Mouse (Mus musculus) hindbrain, embryonic 10.5 days (tissue): ENCODE results near the gene Agpat4. TPM values are rescaled to one million over a fixed set of nuclear protein-coding genes. Genes with fewer than 3 reads are reported as not detected.

Experiments
- DNase-seq: peaks from one replicate; pipeline ENCODE4 v3.0.0-alpha.2; 2017; ENCODE audit warnings: low spot score
- H3K27ac ChIP-seq: fragments of 300-500 bp; sonication (generic); 2 replicates; pipeline ENCODE4 v1.5.1; 2016; ENCODE audit warnings: mild to moderate bottlenecking, moderate library complexity
- H3K27me3 ChIP-seq: fragments of 300-500 bp; sonication (generic); 2 replicates; pipeline ENCODE4 v1.6.1; 2016; ENCODE audit warnings: mild to moderate bottlenecking; ENCODE audit not compliant: poor library complexity, insufficient read depth, severe bottlenecking
- H3K36me3 ChIP-seq: fragments of 300-500 bp; sonication (generic); 2 replicates; pipeline ENCODE4 v1.6.1; 2016; ENCODE audit warnings: mild to moderate bottlenecking, moderate library complexity
- H3K4me1 ChIP-seq: fragments of 300-500 bp; sonication (generic); replicated peaks from 2 replicates; pipeline ENCODE4 v1.6.1; 2016; ENCODE audit warnings: mild to moderate bottlenecking
- H3K4me3 ChIP-seq: fragments of 300-500 bp; sonication (generic); 2 replicates; pipeline ENCODE4 v1.5.1; 2016; ENCODE audit warnings: mild to moderate bottlenecking, moderate library complexity
- H3K9me3 ChIP-seq: fragments of 300-500 bp; sonication (generic); 2 replicates; pipeline ENCODE4 v1.6.1; 2016; ENCODE audit warnings: mild to moderate bottlenecking, moderate library complexity
- WGBS: fragments of 180-500 bp; shearing (Covaris S2); methylation state at CpG from one replicate; pipeline ENCODE4 v1.1.7; 2016; 5-methylcytosine and 5-hydroxymethylcytosine counted together
- polyA plus RNA-seq: library from polyadenylated mRNA; unstranded; fragments of >200 nt; fragmentation: Nextera tagmentation; extraction: Ambion mirVana; gene quantifications from 2 replicates; pipeline ENCODE4 v1.2.1, GENCODE M21; 2016

The Agpat4 gene
- polyA plus RNA-seq, 1 experiment from 2014 or later = 44.4 TPM

GRCm38 (mm10) chr17:12229756-12230155 is 111.3 kb downstream of the Agpat4 start:
- no peaks in the 10 kb centered on the region for H3K9me3 ChIP-seq
- DNase-seq = no peak
- WGBS = 93% methylated on average over 9 of the region's 9 CpGs
- no peak overlapping the region for H3K27ac ChIP-seq
- H3K36me3 ChIP-seq = peaks cover 91% of the 10 kb centered on the region
- no peaks in the 10 kb centered on the region for H3K4me1 ChIP-seq
- H3K27me3 ChIP-seq = no peaks in the 10 kb centered on the region
- H3K4me3 ChIP-seq = no peak overlapping the region

- Histone ChIP-seq H3K36me3 (peaks cover 93% of the 10 kb centered on the region), H3K4me3 (no peak overlapping the region), H3K27ac (no peak overlapping the region), H3K4me1 (no peaks in the 10 kb centered on the region), H3K9me3 (no peaks in the 10 kb centered on the region), H3K27me3 (no peaks in the 10 kb centered on the region)
- no peak for DNase-seq
- 86% methylated on average over 6 of the region's 6 CpGs for WGBS
Measured at GRCm38 (mm10) chr17:12230167-12230566, 111.7 kb downstream of the Agpat4 start.

- WGBS = 95% methylated on average over 7 of the region's 7 CpGs
- H3K36me3 ChIP-seq = peaks cover 98% of the 10 kb centered on the region
- no peak overlapping the region for H3K4me3 ChIP-seq
- H3K27me3 ChIP-seq = no peaks in the 10 kb centered on the region
- no peaks in the 10 kb centered on the region for H3K9me3 ChIP-seq
- no peak overlapping the region for H3K27ac ChIP-seq
- no peak for DNase-seq
- no peaks in the 10 kb centered on the region for H3K4me1 ChIP-seq
Measured at GRCm38 (mm10) chr17:12231087-12231486, 112.6 kb downstream of the Agpat4 start.

DNA sequence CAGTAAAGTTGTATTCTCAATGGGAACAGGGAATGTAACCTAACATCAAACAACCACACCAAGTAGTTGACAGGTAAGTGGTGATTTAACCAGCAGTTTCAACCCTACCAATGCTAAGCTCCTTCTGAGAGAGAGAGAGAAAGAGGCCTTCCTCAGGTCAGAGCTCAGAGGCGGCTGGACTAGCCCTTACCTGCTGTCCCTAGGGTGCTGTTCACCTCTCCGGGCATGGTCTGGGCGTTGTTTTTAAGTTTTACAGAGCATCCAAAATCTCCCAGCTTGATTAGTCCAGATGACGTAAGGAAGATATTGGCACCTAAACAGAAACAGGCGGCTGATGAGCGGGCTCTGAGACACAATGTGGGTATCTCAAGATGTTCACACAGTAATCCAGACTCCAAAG is 114.2 kb downstream of the Agpat4 start:
- Histone ChIP-seq H3K36me3 (peaks cover 97% of the 10 kb centered on the region), H3K4me1 (no peaks in the 10 kb centered on the region), H3K27ac (no peak overlapping the region), H3K9me3 (no peaks in the 10 kb centered on the region), H3K27me3 (no peaks in the 10 kb centered on the region), H3K4me3 (no peak overlapping the region)
- 94% methylated on average over 6 of the region's 6 CpGs for WGBS
- no peak for DNase-seq

- Histone ChIP-seq H3K27me3 (no peaks in the 10 kb centered on the region), H3K4me3 (no peak overlapping the region), H3K4me1 (no peaks in the 10 kb centered on the region), H3K36me3 (peaks cover 81% of the 10 kb centered on the region), H3K27ac (no peak overlapping the region), H3K9me3 (no peaks in the 10 kb centered on the region)
- 94% methylated on average over 3 of the region's 3 CpGs for WGBS
- DNase-seq = no peak
Measured at GRCm38 (mm10) chr17:12240701-12241100, 122.2 kb downstream of the Agpat4 start.

DNA sequence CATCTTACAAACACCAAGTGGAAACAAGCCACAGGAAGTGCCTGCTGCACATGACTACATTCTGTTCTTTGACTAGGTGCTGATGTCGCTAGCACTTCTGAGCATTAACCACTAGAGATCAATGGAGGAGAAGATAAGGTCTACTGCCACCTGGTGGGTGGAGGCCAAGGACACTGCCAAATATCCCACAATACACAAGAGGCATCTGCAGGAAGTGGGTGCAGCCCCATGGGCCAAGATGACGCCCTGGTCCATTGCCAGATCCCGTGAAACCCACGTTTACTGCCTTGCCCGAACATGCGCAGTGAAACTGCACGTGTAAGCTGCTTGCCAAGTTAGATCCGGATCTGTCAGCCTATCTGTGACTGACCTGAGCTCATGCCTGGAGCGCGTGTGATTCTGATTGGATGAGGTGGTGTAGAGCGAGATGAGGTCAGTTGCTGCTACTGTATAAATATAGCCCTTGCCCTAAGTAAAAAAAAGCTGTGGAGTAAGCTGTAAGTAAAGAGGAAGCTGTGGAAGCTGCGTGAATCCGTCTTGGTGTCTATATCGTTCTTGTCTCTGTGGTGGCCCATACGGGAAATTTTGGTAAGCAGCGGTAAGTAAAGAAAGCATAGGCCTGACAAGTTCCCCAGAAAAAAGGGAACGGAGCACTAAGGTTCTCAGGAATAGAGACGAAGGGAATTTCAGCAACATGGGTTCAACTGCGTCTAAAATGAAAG is 131.4 kb downstream of the Agpat4 start:
- H3K4me1 ChIP-seq = no peaks in the 10 kb centered on the region
- 96% methylated on average over 19 of the region's 19 CpGs for WGBS
- no peak for DNase-seq
- no peak overlapping the region for H3K27ac ChIP-seq
- no peak overlapping the region for H3K4me3 ChIP-seq
- H3K36me3 ChIP-seq = peaks cover 91% of the 10 kb centered on the region
- peaks cover 13% of the 10 kb centered on the region for H3K9me3 ChIP-seq
- no peaks in the 10 kb centered on the region for H3K27me3 ChIP-seq

GRCm38 (mm10) chr17:12250581-12250980 is 132.1 kb downstream of the Agpat4 start:
- H3K36me3 ChIP-seq = peaks cover 93% of the 10 kb centered on the region
- no peak overlapping the region for H3K4me3 ChIP-seq
- WGBS = 96% methylated on average over 9 of the region's 9 CpGs

DNA sequence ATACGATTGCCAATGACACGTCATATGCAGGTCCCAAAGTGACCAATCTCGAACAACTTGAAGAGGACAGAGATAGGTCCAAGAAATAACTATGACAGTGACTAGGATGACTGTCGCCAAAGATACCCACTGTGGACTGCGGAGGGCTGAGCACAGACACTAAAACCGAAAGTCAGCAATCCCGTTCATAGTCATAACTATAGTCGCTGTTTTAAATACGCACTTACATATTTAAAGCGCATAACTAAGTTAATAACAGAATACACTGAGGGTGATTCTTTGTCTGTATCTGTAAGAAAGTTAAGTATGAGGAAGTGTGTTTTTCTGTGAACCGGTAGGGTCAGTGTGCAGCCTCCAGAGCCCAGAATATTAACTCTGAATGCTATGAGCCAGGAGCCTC is 137.6 kb downstream of the Agpat4 start:
- Histone ChIP-seq H3K9me3 (peaks cover 13% of the 10 kb centered on the region), H3K27me3 (no peaks in the 10 kb centered on the region), H3K27ac (no peak overlapping the region), H3K36me3 (peaks cover 100% of the 10 kb centered on the region), H3K4me1 (no peaks in the 10 kb centered on the region), H3K4me3 (no peak overlapping the region)
- 95% methylated on average over 11 of the region's 11 CpGs for WGBS
- DNase-seq = no peak

More at GRCm38 (mm10) chr17:12250581-12250980, 132.1 kb downstream of the Agpat4 start:
- H3K4me1 ChIP-seq = no peaks in the 10 kb centered on the region
- H3K27me3 ChIP-seq = no peaks in the 10 kb centered on the region
- H3K9me3 ChIP-seq = peaks cover 13% of the 10 kb centered on the region
- H3K27ac ChIP-seq = no peak overlapping the region
- no peak for DNase-seq

GRCm38 (mm10) chr17:12258517-12258916 is 140.0 kb downstream of the Agpat4 start:
- no peak for DNase-seq
- H3K4me1 ChIP-seq = no peaks in the 10 kb centered on the region
- WGBS = 83% methylated on average over 6 of the region's 6 CpGs
- H3K27ac ChIP-seq = no peak overlapping the region
- H3K9me3 ChIP-seq = no peaks in the 10 kb centered on the region
- no peak overlapping the region for H3K4me3 ChIP-seq
- peaks cover 95% of the 10 kb centered on the region for H3K36me3 ChIP-seq
- H3K27me3 ChIP-seq = no peaks in the 10 kb centered on the region

DNA sequence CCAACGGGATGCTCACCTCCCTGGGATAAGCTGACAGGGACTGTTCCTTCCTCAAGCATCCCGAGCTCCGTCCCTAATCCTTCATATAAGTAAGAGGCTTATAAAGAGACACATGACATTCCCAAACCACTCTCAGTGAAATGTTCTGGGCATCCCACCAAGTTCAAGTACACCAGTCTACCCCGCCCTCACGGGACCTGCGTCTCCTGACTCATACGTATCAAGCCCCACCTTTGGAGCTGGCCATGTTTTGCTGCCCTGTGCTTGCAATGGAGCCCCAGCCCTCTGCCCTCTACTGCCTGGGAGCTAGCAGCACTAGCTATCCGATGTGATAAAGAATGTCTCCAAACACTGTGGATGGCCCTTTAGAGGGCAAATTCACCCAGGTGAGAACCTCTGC is 141.5 kb downstream of the Agpat4 start:
- H3K27ac ChIP-seq = no peak overlapping the region
- no peaks in the 10 kb centered on the region for H3K4me1 ChIP-seq
- H3K36me3 ChIP-seq = peaks cover 86% of the 10 kb centered on the region
- WGBS = 92% methylated on average over 8 of the region's 8 CpGs
- no peaks in the 10 kb centered on the region for H3K9me3 ChIP-seq
- no peak for DNase-seq
- no peak overlapping the region for H3K4me3 ChIP-seq
- H3K27me3 ChIP-seq = no peaks in the 10 kb centered on the region

DNA sequence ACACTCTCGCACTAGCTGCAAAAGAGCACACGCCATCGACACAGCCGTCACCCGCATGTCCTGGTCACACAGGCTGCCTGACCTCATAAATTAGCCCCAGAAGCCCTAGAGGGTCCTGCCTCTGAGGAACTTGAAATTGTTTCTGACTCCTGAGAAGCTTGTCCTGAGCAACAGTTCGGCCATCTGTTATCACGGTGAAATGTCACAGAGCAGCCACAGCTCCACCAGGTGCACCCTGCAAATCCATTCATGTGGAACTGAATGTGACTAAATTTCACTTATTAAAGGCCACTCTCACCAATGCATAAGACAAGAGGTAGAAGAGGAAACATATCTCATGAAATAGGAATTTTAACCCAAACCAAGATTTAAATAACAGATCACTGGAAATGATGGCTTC is 142.9 kb downstream of the Agpat4 start:
- 91% methylated on average over 7 of the region's 7 CpGs for WGBS
- Histone ChIP-seq H3K4me1 (peaks cover 4% of the 10 kb centered on the region; the same call in 1 of the 2 replicates), H3K27me3 (no peaks in the 10 kb centered on the region), H3K27ac (no peak overlapping the region), H3K36me3 (peaks cover 72% of the 10 kb centered on the region), H3K4me3 (no peak overlapping the region), H3K9me3 (no peaks in the 10 kb centered on the region)
- DNase-seq = no peak

- H3K27ac ChIP-seq = no peak overlapping the region
- H3K27me3 ChIP-seq = no peaks in the 10 kb centered on the region
- H3K9me3 ChIP-seq = no peaks in the 10 kb centered on the region
- peaks cover 9% of the 10 kb centered on the region; the same call in 1 of the 2 replicates for H3K4me1 ChIP-seq
- DNase-seq = no peak
- H3K36me3 ChIP-seq = peaks cover 69% of the 10 kb centered on the region
- WGBS = 82% methylated on average over 2 of the region's 2 CpGs
- no peak overlapping the region for H3K4me3 ChIP-seq
Measured at GRCm38 (mm10) chr17:12261887-12262286, 143.4 kb downstream of the Agpat4 start.

- H3K27me3 ChIP-seq = no peaks in the 10 kb centered on the region
- H3K9me3 ChIP-seq = no peaks in the 10 kb centered on the region
- H3K4me1 ChIP-seq = peaks cover 9% of the 10 kb centered on the region; the same call in 1 of the 2 replicates
- DNase-seq = no peak
- 91% methylated on average over 8 of the region's 8 CpGs for WGBS
- peaks cover 60% of the 10 kb centered on the region for H3K36me3 ChIP-seq
- no peak overlapping the region for H3K4me3 ChIP-seq
- H3K27ac ChIP-seq = no peak overlapping the region
Measured at GRCm38 (mm10) chr17:12262851-12263250, 144.3 kb downstream of the Agpat4 start.
